Mouse (Mus musculus): ENCODE measurements around the gene Plekhj1. TPM values are rescaled to one million over a fixed set of nuclear protein-coding genes. Genes with fewer than 3 reads are reported as not detected.

The Plekhj1 gene
- polyA plus RNA-seq, 1 experiment = 79.2 TPM

DNA sequence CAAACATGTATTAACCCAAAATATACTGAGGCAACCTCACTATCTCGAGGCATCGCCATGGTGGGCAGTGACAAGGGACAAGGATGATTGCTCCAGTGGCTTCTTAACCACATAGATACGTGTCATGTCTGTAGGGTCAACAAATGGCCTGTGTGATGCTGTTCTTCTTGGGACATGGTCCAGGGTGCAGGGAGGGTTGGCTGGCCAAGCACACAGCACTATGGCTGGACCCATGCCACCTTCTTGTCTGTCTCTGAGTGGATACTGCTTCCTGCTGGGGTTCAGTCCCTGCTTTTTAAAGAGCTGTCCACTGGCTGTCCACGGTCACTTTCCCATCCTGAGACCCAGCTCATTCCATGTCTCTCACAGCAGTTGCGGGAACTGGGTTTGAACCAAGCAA, 21.3 kb downstream of the Plekhj1 start:
- DNase-seq (ENCODE audit: low spot score) = no peak

- no peak for DNase-seq (ENCODE audit: low spot score)
These were observed 22.0 kb downstream of the Plekhj1 start for GRCm38 (mm10) chr10:80776358-80776869.

GRCm38 (mm10) chr10:80775731-80776130, 22.7 kb downstream of the Plekhj1 start:
- no peak for DNase-seq (ENCODE audit: low spot score)

DNA sequence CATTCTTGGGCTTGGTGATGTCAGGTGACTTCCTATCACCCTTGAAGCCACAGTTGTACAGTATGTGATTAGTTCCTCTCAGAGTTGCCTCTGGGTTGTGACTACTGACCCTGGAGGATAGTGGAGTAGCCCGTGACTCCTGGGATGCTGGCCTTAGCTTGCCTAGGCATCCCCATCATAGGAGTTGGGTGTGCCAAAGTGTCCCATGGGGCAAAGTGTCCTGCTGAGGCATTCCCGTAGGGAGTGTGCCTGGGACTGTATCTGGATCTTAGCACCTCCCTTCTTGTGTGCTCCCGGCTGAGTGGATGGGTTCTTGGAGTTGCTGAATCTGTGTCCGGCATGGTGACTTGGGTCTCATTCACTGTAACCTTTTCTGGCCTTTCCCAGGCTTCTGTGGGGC, 23.4 kb downstream of the Plekhj1 start:
- no peak for DNase-seq (ENCODE audit: low spot score)

- DNase-seq (ENCODE audit: low spot score) = peak; percentile 57
These were observed 23.9 kb downstream of the Plekhj1 start for GRCm38 (mm10) chr10:80774549-80774948.

DNA sequence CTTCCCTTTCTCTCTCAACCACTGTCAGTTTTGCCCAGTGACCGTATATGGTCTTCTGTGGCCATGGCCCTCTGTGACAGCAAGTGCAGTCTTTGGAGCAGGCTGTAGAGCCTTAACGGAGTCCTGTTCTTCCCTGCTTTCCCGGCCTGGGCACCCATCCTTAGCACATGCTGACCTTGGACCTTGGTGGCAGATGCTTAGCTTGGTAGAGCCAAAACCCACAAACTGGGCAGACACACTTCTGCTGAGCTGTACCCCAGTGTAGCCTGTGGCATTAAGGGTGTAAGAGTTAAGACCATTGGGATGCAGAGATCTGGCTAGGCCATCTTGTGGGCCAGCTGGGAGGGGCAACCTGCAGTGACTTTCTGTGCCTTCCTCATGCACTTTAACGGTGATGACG, 24.6 kb downstream of the Plekhj1 start:
- no peak for DNase-seq (ENCODE audit: low spot score)

GRCm38 (mm10) chr10:80768365-80768764, 30.1 kb downstream of the Plekhj1 start:
- DNase-seq (ENCODE audit: low spot score) = no peak

- no peak for DNase-seq (ENCODE audit: low spot score)
These were observed 32.1 kb downstream of the Plekhj1 start for GRCm38 (mm10) chr10:80766161-80766815.

GRCm38 (mm10) chr10:80765746-80766145, 32.7 kb downstream of the Plekhj1 start:
- DNase-seq (ENCODE audit: low spot score) = no peak

DNA sequence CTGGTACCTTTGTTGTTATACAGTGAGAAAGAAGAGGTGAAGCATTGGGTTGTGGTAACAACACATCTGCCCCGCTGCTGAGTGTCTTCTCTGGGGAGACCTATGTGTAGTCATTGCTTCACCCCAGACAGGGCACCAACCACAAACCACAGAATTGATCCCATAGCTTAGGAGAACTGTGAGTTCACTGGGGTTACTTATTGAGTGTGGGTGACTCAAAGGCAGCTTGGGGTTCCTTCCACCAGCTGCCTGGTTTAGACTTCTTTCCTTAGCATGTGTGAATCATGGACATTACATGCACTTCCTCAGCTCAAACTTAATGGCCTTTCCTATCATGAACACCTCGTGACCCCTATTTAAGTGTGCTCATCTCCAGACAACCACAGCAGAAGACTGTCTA, 34.9 kb downstream of the Plekhj1 start:
- no peak for DNase-seq (ENCODE audit: low spot score)

- no peak for DNase-seq (ENCODE audit: low spot score)
These were observed 36.6 kb downstream of the Plekhj1 start for GRCm38 (mm10) chr10:80761821-80762220.

GRCm38 (mm10) chr10:80760596-80761524, 37.6 kb downstream of the Plekhj1 start:
- no peak for DNase-seq (ENCODE audit: low spot score)

DNA sequence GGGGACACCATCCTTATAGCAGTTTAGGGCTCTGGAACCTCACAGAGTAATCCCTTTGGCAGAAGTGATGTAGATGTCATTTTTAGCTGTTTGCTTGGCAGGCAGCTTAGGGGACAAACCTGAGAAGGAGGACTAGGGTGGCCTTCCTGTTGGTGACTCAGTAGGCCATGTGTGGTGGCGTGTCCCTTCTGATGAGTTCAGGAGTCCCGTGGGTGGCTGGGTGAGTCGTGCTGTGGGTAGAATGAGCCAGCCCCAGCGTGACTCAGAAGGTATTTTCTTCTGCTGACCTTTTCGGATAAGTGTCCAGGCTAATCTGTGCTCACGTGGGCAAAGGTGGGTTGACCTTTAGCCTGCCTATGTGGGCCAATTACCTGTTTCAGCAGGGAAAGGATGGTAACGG, 39.8 kb downstream of the Plekhj1 start:
- no peak for DNase-seq (ENCODE audit: low spot score)

DNA sequence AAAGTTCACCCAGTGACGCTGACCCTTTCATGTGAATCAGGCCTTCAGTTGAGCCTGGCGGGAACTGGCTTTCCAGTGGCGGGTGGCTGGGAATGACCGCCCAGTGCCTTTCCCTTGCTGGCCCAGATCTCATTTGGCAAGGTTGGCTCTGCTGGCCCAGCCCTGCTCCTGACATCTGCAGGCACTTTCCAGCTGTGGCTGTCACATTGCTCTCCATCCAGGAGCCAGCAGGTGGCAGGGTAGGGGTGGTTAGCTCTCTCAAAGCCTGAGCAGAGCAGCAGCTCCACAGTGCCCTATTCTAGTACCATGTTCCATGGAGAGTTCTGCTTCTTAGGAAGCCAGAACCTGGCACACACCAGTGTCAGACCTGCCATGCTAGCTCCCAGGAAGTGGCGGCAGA, 40.7 kb downstream of the Plekhj1 start:
- peak; percentile 49 for DNase-seq (ENCODE audit: low spot score)

DNA sequence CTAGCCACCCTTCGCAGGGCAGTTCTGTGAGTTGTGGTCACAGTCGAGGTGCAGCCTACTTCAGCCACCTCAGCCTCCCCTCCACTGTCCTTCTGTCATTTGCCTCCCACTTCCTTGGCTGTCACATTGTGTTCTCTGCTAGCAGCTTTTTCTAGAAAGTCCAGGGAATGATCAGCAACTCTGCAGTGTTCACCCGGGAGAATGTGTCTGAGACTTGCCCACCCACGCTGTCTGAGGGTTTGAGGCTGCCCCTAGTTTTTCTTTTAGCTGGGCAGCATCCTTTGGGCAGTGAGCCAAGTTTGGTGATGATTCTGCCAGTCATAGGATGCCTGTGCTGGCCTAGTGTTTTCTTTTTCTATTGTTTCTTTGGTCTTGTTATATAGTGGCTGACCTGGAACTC, 41.5 kb downstream of the Plekhj1 start:
- DNase-seq (ENCODE audit: low spot score) = no peak

- DNase-seq (ENCODE audit: low spot score) = no peak
These were observed 41.9 kb downstream of the Plekhj1 start for GRCm38 (mm10) chr10:80756509-80756908.

DNA sequence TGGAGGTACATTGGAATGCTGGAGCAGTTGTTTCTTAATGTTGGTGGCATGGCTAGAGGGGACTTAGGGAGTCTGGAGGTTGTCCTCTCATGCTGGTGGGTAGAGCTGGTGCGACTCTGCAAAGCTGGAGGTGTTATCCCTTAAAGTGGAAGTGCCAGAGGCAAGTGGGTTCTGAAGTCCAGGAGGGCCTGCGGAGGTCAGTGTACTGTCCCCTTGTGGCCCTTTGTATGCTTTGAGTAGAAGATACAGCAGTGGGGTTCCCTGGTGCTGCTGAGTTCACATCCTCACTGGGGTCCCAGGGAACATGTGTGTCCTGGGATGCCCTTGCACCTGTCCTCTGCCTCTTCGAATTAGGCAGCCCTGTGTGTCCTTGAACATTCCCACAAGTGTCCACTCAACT, 42.3 kb downstream of the Plekhj1 start:
- no peak for DNase-seq (ENCODE audit: low spot score)

- DNase-seq (ENCODE audit: low spot score) = no peak
These were observed 43.0 kb downstream of the Plekhj1 start for GRCm38 (mm10) chr10:80755291-80756015.

GRCm38 (mm10) chr10:80754594-80755290, 43.7 kb downstream of the Plekhj1 start, which contains the start of gene Dot1l:
TSS of gene Dot1l (plus strand) at chr10:80755206.
- DNase-seq (ENCODE audit: low spot score) = peak; percentile 98

DNA sequence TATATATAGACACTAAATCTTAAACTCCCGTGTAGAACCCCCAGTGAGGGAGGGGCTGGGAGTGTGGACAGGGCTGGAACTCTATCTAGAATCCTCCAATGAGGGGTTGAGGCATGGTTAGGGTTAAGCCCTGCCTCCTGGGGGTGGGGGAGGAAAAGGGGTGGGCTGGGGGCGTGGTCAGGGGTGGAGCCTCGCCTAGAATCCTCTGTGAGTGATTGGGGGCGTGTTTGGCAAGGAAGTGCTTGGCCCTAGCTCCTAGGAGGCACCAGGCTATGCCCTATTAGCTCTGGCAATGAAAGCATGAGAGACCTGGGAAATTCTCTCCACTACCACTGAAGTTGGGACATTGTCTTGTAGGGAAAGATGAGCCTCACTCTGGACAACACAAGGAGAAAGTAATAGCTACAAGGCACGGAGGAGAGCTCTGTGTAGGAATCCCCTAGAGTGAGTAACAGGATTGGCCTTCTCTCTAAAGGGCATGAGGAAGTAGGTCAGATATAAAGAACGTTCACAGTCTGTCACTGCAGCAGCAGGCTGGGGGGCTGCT, 46.3 kb downstream of the Plekhj1 start:
- DNase-seq (ENCODE audit: low spot score) = no peak

DNA sequence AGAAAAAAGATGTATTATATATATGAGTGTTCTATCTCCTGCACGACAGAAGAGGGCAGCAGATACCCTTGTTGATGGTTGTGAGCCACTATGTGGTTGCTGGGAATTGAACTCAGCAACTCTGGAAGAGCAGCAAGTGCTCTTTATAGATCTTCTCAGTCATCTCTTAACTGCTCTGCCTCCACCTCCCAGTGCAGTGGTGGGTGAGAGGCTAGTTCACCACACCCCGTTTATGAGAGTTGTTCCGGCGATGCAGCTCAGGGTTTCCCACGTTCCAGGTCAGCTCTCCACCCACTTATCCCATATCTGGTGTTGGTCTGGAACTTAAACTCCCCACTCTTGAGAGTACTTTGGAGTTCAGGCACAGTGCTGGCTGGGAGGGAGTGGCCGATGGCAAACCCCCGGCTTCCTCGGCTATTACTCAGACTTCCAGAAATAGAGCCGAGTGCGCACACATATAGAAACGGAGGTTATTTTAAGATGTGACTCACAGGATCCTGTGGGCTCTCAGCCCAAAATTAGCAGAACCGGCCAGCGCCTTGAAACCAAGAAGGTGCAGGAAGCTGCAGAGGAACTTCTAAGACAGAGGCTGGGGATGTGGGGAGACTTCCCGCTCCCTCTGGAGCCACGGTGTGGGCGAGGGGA, 47.1 kb downstream of the Plekhj1 start:
- no peak for DNase-seq (ENCODE audit: low spot score)

All from urinary bladder, adult 2 months (tissue).